Mouse (Mus musculus): ENCODE data around the gene Ctsk. TPM values are rescaled to one million over a fixed set of nuclear protein-coding genes. Genes with fewer than 3 reads are reported as not detected.

Gene Ctsk
- 8.0 and 8.7 TPM in 2 replicates for polyA plus RNA-seq (2015; fragmentation: Nextera tagmentation; extraction: Ambion mirVana)

- Histone ChIP-seq H3K27me3 (replicated peaks; ENCODE audit: control insufficient read depth, insufficient read depth, low read length) (no peaks in the 10 kb centered on the region), H3K4me2 (ENCODE audit: low read depth, low read length) (peak within 1 kb of the TSS; percentile 34), H3K9me3 (ENCODE audit: control insufficient read depth, low read length) (no peaks in the 10 kb centered on the region), H3K4me3 (ENCODE audit: low read length) (peak within 1 kb of the TSS; percentile 23; the same call in 1 of the 2 replicates), H3K4me1 (ENCODE audit: control insufficient read depth, insufficient read depth, low read length) (no peaks in the 10 kb centered on the region), H3K27ac (ENCODE audit: low read length) (no peak within 1 kb of the TSS), H3K36me3 (ENCODE audit: control insufficient read depth, insufficient read depth, low read length) (peaks cover 3% of the 10 kb centered on the region; the same call in 1 of the 2 replicates), H3K9ac (ENCODE audit: low read depth, low read length) (no peak within 1 kb of the TSS; the same call in 1 of the 2 replicates)
- 78% methylated on average over 7 of the region's 7 CpGs for WGBS
- ATAC-seq = no peak
Observed at GRCm38 (mm10) chr3:95499024-95499423, at the start of gene Ctsk. Ctsk (plus strand) TSS chr3:95499256.

DNA sequence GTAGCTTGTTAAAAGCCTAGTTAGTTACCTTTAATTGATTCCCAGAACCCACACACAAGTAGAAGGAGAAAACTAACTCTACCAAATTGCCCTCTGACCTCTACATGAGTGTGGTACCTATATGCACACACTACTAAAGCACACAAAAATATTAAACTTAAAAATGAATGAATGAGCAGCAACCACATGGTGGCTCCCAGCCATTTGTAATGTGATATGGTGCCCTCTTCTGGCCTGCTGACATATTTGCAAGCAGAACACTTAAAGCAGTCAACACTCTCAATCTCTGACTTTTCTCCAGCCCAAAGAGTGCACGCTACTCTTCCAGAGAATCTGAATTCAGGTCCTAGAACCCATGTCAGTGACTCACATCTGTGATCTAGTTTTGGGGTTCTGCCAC, 48.6 kb upstream of the Ctsk start:
- no peak overlapping the region for H3K4me2 ChIP-seq (ENCODE audit: low read depth, low read length)

GRCm38 (mm10) chr3:95450915-95451314, 48.1 kb upstream of the Ctsk start:
- H3K9me3 ChIP-seq (ENCODE audit: control insufficient read depth, low read length) = no peaks in the 10 kb centered on the region
- no peak for ATAC-seq
- H3K27ac ChIP-seq (ENCODE audit: low read length) = no peak overlapping the region
- H3K9ac ChIP-seq (ENCODE audit: low read depth, low read length) = no peak overlapping the region
- WGBS = 91% methylated on average over 3 of the region's 3 CpGs
- H3K27me3 ChIP-seq (replicated peaks; ENCODE audit: control insufficient read depth, insufficient read depth, low read length) = no peaks in the 10 kb centered on the region
- peaks cover 6% of the 10 kb centered on the region for H3K36me3 ChIP-seq (ENCODE audit: control insufficient read depth, insufficient read depth, low read length)
- H3K4me2 ChIP-seq (ENCODE audit: low read depth, low read length) = no peak overlapping the region
- H3K4me1 ChIP-seq (ENCODE audit: control insufficient read depth, insufficient read depth, low read length) = no peaks in the 10 kb centered on the region
- H3K4me3 ChIP-seq (ENCODE audit: low read length) = no peak overlapping the region

More for the DNA sequence above, 48.6 kb upstream of the Ctsk start:
- no peaks in the 10 kb centered on the region for H3K27me3 ChIP-seq (replicated peaks; ENCODE audit: control insufficient read depth, insufficient read depth, low read length)
- ATAC-seq = no peak
- WGBS = 32% methylated on average over 1 of the region's 1 CpGs
- H3K4me1 ChIP-seq (ENCODE audit: control insufficient read depth, insufficient read depth, low read length) = no peaks in the 10 kb centered on the region
- H3K36me3 ChIP-seq (ENCODE audit: control insufficient read depth, insufficient read depth, low read length) = peaks cover 6% of the 10 kb centered on the region
- no peak overlapping the region for H3K27ac ChIP-seq (ENCODE audit: low read length)
- no peak overlapping the region for H3K4me3 ChIP-seq (ENCODE audit: low read length)
- no peaks in the 10 kb centered on the region for H3K9me3 ChIP-seq (ENCODE audit: control insufficient read depth, low read length)
- no peak overlapping the region for H3K9ac ChIP-seq (ENCODE audit: low read depth, low read length)

GRCm38 (mm10) chr3:95456367-95456766, 42.7 kb upstream of the Ctsk start:
- 98% methylated on average over 5 of the region's 5 CpGs for WGBS
- Histone ChIP-seq H3K4me2 (ENCODE audit: low read depth, low read length) (no peak overlapping the region), H3K27me3 (replicated peaks; ENCODE audit: control insufficient read depth, insufficient read depth, low read length) (no peaks in the 10 kb centered on the region), H3K27ac (ENCODE audit: low read length) (no peak overlapping the region), H3K4me1 (ENCODE audit: control insufficient read depth, insufficient read depth, low read length) (0 out of 2 replicates have a peak, but pooled peaks cover 2% of the 10 kb centered on the region), H3K4me3 (ENCODE audit: low read length) (no peak overlapping the region), H3K9me3 (ENCODE audit: control insufficient read depth, low read length) (no peaks in the 10 kb centered on the region), H3K36me3 (ENCODE audit: control insufficient read depth, insufficient read depth, low read length) (0 out of 2 replicates have a peak, but pooled peaks cover 2% of the 10 kb centered on the region), H3K9ac (ENCODE audit: low read depth, low read length) (no peak overlapping the region)
- ATAC-seq = no peak

GRCm38 (mm10) chr3:95457758-95458157, 41.3 kb upstream of the Ctsk start:
- no peak overlapping the region for H3K9ac ChIP-seq (ENCODE audit: low read depth, low read length)
- ATAC-seq = no peak
- 83% methylated on average over 3 of the region's 3 CpGs for WGBS
- H3K9me3 ChIP-seq (ENCODE audit: control insufficient read depth, low read length) = no peaks in the 10 kb centered on the region
- no peak overlapping the region for H3K27ac ChIP-seq (ENCODE audit: low read length)
- no peak overlapping the region for H3K4me2 ChIP-seq (ENCODE audit: low read depth, low read length)
- 0 out of 2 replicates have a peak, but pooled peaks cover 2% of the 10 kb centered on the region for H3K4me1 ChIP-seq (ENCODE audit: control insufficient read depth, insufficient read depth, low read length)
- no peak overlapping the region for H3K4me3 ChIP-seq (ENCODE audit: low read length)
- no peaks in the 10 kb centered on the region for H3K36me3 ChIP-seq (ENCODE audit: control insufficient read depth, insufficient read depth, low read length)
- H3K27me3 ChIP-seq (replicated peaks; ENCODE audit: control insufficient read depth, insufficient read depth, low read length) = no peaks in the 10 kb centered on the region

DNA sequence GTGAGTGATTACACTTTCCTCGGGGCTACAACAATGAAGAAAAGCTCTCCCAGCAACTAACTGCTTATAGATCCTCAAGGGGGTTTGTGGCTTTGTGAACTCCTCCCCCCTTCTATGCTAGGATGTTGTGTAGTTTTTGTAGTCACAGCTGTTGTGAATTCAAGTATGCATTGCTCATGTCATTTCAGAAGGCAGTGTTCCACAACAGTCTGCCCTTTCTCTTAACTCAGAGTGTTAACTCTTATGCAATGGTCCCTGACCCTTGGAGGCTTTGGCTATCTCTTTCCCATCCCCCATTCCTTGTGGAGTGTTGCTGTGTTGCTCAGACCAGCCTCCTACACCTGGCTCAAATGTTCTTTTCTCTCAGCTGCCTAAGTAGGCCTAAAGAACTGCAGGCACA, 39.7 kb upstream of the Ctsk start:
- Histone ChIP-seq H3K4me2 (ENCODE audit: low read depth, low read length) (no peak overlapping the region), H3K9me3 (ENCODE audit: control insufficient read depth, low read length) (no peaks in the 10 kb centered on the region), H3K27ac (ENCODE audit: low read length) (no peak overlapping the region), H3K4me3 (ENCODE audit: low read length) (no peak overlapping the region), H3K27me3 (replicated peaks; ENCODE audit: control insufficient read depth, insufficient read depth, low read length) (no peaks in the 10 kb centered on the region), H3K9ac (ENCODE audit: low read depth, low read length) (no peak overlapping the region), H3K36me3 (ENCODE audit: control insufficient read depth, insufficient read depth, low read length) (no peaks in the 10 kb centered on the region), H3K4me1 (ENCODE audit: control insufficient read depth, insufficient read depth, low read length) (0 out of 2 replicates have a peak, but pooled peaks cover 2% of the 10 kb centered on the region)
- ATAC-seq = no peak
- 74% methylated on average over 1 of the region's 1 CpGs for WGBS

DNA sequence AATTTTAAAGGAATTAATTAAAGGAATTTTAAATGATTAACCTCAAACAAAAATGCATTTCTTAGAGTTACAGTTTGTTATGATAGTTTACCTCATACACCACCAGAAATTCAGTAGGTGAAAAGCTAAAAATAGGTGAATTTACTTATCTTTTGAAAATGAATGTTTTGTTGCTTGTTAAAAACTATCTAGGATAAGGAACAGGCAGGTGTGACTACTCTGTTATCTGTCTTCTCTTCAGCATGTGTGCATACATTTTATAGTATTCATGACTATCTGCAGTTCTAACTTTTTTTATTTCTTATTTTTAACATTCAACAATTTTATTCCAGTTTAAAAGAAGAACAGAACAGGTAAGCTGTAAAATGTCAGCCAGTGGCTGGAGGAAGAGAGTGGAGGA, 35.2 kb upstream of the Ctsk start:
- Histone ChIP-seq H3K9me3 (ENCODE audit: control insufficient read depth, low read length) (no peaks in the 10 kb centered on the region), H3K36me3 (ENCODE audit: control insufficient read depth, insufficient read depth, low read length) (no peaks in the 10 kb centered on the region), H3K9ac (ENCODE audit: low read depth, low read length) (no peak overlapping the region), H3K4me1 (ENCODE audit: control insufficient read depth, insufficient read depth, low read length) (no peaks in the 10 kb centered on the region), H3K27me3 (replicated peaks; ENCODE audit: control insufficient read depth, insufficient read depth, low read length) (no peaks in the 10 kb centered on the region), H3K4me3 (ENCODE audit: low read length) (no peak overlapping the region), H3K4me2 (ENCODE audit: low read depth, low read length) (no peak overlapping the region), H3K27ac (ENCODE audit: low read length) (no peak overlapping the region)
- no peak for ATAC-seq

GRCm38 (mm10) chr3:95478966-95479365, 20.1 kb upstream of the Ctsk start:
- WGBS = 89% methylated on average over 1 of the region's 1 CpGs
- H3K4me3 ChIP-seq (ENCODE audit: low read length) = no peak overlapping the region
- no peak overlapping the region for H3K4me2 ChIP-seq (ENCODE audit: low read depth, low read length)
- H3K27ac ChIP-seq (ENCODE audit: low read length) = no peak overlapping the region
- no peaks in the 10 kb centered on the region; the same call in 1 of the 2 replicates for H3K36me3 ChIP-seq (ENCODE audit: control insufficient read depth, insufficient read depth, low read length)
- H3K9me3 ChIP-seq (ENCODE audit: control insufficient read depth, low read length) = no peaks in the 10 kb centered on the region
- no peak for ATAC-seq
- no peaks in the 10 kb centered on the region for H3K4me1 ChIP-seq (ENCODE audit: control insufficient read depth, insufficient read depth, low read length)
- H3K9ac ChIP-seq (ENCODE audit: low read depth, low read length) = no peak overlapping the region
- H3K27me3 ChIP-seq (replicated peaks; ENCODE audit: control insufficient read depth, insufficient read depth, low read length) = no peaks in the 10 kb centered on the region

GRCm38 (mm10) chr3:95486421-95486820, 12.6 kb upstream of the Ctsk start:
- ATAC-seq = no peak
- 69% methylated on average over 2 of the region's 2 CpGs for WGBS
- Histone ChIP-seq H3K4me3 (ENCODE audit: low read length) (no peak overlapping the region), H3K36me3 (ENCODE audit: control insufficient read depth, insufficient read depth, low read length) (peaks cover 5% of the 10 kb centered on the region; the same call in 1 of the 2 replicates), H3K27ac (ENCODE audit: low read length) (no peak overlapping the region), H3K4me2 (ENCODE audit: low read depth, low read length) (no peak overlapping the region), H3K27me3 (replicated peaks; ENCODE audit: control insufficient read depth, insufficient read depth, low read length) (no peaks in the 10 kb centered on the region), H3K9me3 (ENCODE audit: control insufficient read depth, low read length) (no peaks in the 10 kb centered on the region), H3K4me1 (ENCODE audit: control insufficient read depth, insufficient read depth, low read length) (no peaks in the 10 kb centered on the region), H3K9ac (ENCODE audit: low read depth, low read length) (no peak overlapping the region)

GRCm38 (mm10) chr3:95488679-95489078, 10.4 kb upstream of the Ctsk start:
- no peaks in the 10 kb centered on the region for H3K4me1 ChIP-seq (ENCODE audit: control insufficient read depth, insufficient read depth, low read length)
- H3K9me3 ChIP-seq (ENCODE audit: control insufficient read depth, low read length) = no peaks in the 10 kb centered on the region
- H3K27me3 ChIP-seq (replicated peaks; ENCODE audit: control insufficient read depth, insufficient read depth, low read length) = no peaks in the 10 kb centered on the region
- H3K4me3 ChIP-seq (ENCODE audit: low read length) = no peak overlapping the region
- H3K27ac ChIP-seq (ENCODE audit: low read length) = no peak overlapping the region
- no peak overlapping the region for H3K9ac ChIP-seq (ENCODE audit: low read depth, low read length)
- no peak for ATAC-seq
- H3K4me2 ChIP-seq (ENCODE audit: low read depth, low read length) = no peak overlapping the region
- 88% methylated on average over 3 of the region's 3 CpGs for WGBS
- peaks cover 8% of the 10 kb centered on the region; the same call in 1 of the 2 replicates for H3K36me3 ChIP-seq (ENCODE audit: control insufficient read depth, insufficient read depth, low read length)

All from intestine, embryonic 16.5 days (tissue).